Mouse (Mus musculus) midbrain, embryonic 10.5 days (tissue): ENCODE data around the gene Ebf1. TPM values are rescaled to one million over a fixed set of nuclear protein-coding genes. Genes with fewer than 3 reads are reported as not detected.

Experiments
- DNase-seq: peaks from one replicate; pipeline ENCODE4 v3.0.0-alpha.2; 2017; ENCODE audit warnings: low spot score
- H3K27ac ChIP-seq: fragments of 300-500 bp; sonication (generic); replicated peaks from 2 replicates; pipeline ENCODE4 v1.5.1; 2016; ENCODE audit warnings: mild to moderate bottlenecking
- H3K27me3 ChIP-seq: fragments of 300-500 bp; sonication (generic); 2 replicates; pipeline ENCODE4 v1.6.1; 2016; ENCODE audit warnings: low read depth, mild to moderate bottlenecking; ENCODE audit not compliant: poor library complexity, severe bottlenecking
- H3K36me3 ChIP-seq: fragments of 300-500 bp; sonication (generic); 2 replicates; pipeline ENCODE4 v1.6.1; 2016; ENCODE audit warnings: mild to moderate bottlenecking, moderate library complexity
- H3K4me1 ChIP-seq: fragments of 300-500 bp; sonication (generic); 2 replicates; pipeline ENCODE4 v1.6.1; 2016
- H3K4me3 ChIP-seq: fragments of 300-500 bp; sonication (generic); 2 replicates; pipeline ENCODE4 v1.5.1; 2016; ENCODE audit warnings: mild to moderate bottlenecking, moderate library complexity
- H3K9me3 ChIP-seq: fragments of 300-500 bp; sonication (generic); replicated peaks from 2 replicates; pipeline ENCODE4 v1.6.1; 2016; ENCODE audit warnings: mild to moderate bottlenecking
- WGBS: fragments of 180-500 bp; shearing (Covaris S2); methylation state at CpG from one replicate; pipeline ENCODE4 v1.1.7; 2016; 5-methylcytosine and 5-hydroxymethylcytosine counted together
- polyA plus RNA-seq: library from polyadenylated mRNA; unstranded; fragments of >200 nt; fragmentation: Nextera tagmentation; extraction: Ambion mirVana; gene quantifications from 2 replicates; pipeline ENCODE4 v1.2.1, GENCODE M21; 2016

The Ebf1 gene
- polyA plus RNA-seq, 1 experiment from 2014 or later, result 31.8 TPM

DNA sequence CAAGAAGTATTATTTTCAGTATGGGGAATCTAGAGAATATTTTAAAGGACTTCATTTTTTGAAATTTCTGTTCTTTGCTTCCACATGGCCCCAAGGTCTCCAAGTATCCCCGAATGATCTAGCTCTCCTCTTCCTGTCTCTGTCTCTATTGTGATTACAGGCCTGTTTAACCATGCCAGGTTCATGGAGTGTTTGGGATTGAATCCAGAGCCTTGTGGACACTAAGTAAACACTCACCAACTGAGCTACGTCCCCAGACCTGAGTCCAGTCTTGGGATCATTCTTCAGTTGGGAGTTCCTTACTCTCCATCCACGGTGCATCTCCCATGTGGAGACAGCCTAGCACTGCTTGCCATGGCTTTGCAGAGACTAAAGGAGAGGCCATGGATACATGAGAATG is 178.7 kb downstream of the Ebf1 start:
- Histone ChIP-seq H3K9me3 (no peaks in the 10 kb centered on the region), H3K4me3 (no peak overlapping the region), H3K36me3 (no peaks in the 10 kb centered on the region), H3K4me1 (peaks cover 30% of the 10 kb centered on the region), H3K27ac (no peak overlapping the region), H3K27me3 (peaks cover 34% of the 10 kb centered on the region)
- DNase-seq, result no peak
- WGBS, result 90% methylated on average over 3 of the region's 3 CpGs

DNA sequence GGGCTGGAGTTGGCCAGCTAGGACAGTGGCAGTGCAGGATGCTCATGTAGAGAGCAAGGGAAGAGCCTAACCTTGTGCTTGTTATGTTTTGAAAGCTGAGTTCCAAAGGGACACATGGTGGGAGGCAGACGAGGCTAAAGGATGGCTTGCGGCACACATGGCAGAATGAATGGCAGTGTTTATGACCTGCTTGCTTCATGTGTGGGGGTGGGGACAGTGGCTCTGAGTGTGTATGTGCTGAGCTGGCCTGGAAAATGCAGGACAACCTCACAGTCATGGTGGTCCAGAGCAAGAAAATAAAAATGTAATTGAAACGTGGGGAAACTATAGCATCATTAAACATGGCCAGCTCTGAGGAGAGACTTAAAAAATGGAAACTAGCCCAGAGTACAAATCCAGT is 181.2 kb downstream of the Ebf1 start:
- no peak overlapping the region for H3K27ac ChIP-seq
- 74% methylated on average over 3 of the region's 3 CpGs for WGBS
- peaks cover 10% of the 10 kb centered on the region for H3K4me1 ChIP-seq
- no peak overlapping the region for H3K4me3 ChIP-seq
- H3K36me3 ChIP-seq, result no peaks in the 10 kb centered on the region
- peaks cover 23% of the 10 kb centered on the region for H3K27me3 ChIP-seq
- no peaks in the 10 kb centered on the region for H3K9me3 ChIP-seq
- DNase-seq, result no peak

DNA sequence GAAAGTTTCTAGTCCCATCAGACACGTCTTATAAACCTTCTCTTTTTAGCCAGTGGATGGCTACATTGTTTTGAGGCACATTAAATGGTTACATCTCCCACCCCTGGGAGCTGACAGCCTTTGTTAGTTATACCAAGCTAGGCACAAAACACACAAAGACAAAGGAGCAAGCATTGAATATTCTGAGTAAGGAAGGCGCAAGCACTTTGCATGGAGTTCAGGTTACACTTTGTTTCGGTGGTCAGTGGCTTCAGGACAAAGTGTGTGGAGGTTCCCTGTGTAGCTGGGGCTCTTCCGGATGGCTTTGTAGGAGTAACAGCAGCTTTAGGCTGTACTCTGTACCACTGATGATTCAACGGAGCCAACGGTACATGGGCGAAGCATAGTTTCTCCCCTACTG is 186.9 kb downstream of the Ebf1 start:
- Histone ChIP-seq H3K36me3 (no peaks in the 10 kb centered on the region), H3K4me3 (no peak overlapping the region), H3K4me1 (peaks cover 12% of the 10 kb centered on the region), H3K9me3 (no peaks in the 10 kb centered on the region), H3K27me3 (no peaks in the 10 kb centered on the region), H3K27ac (no peak overlapping the region)
- 79% methylated on average over 7 of the region's 7 CpGs for WGBS
- DNase-seq, result no peak

DNA sequence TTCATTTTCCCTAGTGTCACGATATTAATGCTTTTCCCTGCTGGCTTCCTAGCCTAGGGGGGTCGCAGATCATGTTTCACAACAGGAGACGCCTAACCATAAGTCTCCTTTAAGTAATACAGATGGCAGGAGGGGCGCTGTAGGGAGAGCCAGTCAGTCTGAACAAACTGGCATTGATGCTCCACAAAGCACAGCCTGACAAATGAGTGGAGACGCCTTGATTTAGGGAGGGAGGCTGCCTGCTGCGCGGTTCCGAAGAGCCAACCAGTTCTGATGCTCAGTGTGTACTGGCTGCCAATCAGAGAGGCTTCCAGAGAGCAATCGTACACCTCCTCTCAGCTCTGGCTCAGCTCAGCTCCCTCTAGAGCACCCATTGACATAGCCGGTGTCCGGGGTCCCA is 189.5 kb downstream of the Ebf1 start:
- H3K9me3 ChIP-seq, result no peaks in the 10 kb centered on the region
- no peaks in the 10 kb centered on the region for H3K36me3 ChIP-seq
- 23% methylated on average over 11 of the region's 11 CpGs for WGBS
- no peaks in the 10 kb centered on the region for H3K27me3 ChIP-seq
- H3K4me1 ChIP-seq, result peaks cover 8% of the 10 kb centered on the region
- no peak overlapping the region for H3K4me3 ChIP-seq
- peak overlapping the region; percentile 0; the same call in 1 of the 2 replicates for H3K27ac ChIP-seq
- no peak for DNase-seq

DNA sequence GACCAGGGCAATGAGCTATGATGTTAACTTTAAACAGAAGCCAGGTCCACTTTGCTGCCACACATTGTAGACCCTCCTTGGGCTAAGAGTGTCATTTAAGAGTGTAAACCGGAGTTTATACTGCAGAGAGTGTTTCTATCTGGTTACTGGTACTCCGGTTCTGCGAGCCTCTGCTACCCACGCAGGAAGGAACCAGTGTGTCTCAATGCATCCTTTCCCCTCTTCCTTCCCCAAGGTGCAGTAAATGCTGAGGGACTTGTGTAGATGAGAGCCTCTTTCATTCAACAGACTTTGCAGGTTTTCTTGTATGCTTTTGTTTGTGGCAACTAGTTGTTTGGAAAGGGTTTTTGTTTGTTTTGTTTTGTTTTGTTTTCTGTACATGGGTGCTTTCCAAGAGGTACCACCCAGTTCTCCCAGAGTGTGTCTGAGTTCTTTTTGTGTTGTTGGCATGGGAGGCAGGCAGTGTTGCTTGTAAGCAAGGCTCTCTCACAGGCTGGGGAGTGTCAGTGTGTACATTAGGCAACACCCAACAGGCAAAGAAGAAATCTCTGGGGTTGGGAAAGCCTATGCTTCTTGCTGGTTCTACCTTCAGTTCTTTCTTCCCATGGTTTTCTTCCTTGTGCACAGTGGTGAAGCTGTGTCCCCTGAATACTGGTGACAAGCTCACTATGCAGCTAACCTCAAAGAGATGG is 191.9 kb downstream of the Ebf1 start:
- WGBS, result 89% methylated on average over 4 of the region's 4 CpGs
- no peak for DNase-seq
- no peak overlapping the region for H3K27ac ChIP-seq
- H3K27me3 ChIP-seq, result no peaks in the 10 kb centered on the region
- peaks cover 8% of the 10 kb centered on the region for H3K4me1 ChIP-seq
- no peak overlapping the region for H3K4me3 ChIP-seq
- H3K9me3 ChIP-seq, result no peaks in the 10 kb centered on the region
- no peaks in the 10 kb centered on the region for H3K36me3 ChIP-seq

DNA sequence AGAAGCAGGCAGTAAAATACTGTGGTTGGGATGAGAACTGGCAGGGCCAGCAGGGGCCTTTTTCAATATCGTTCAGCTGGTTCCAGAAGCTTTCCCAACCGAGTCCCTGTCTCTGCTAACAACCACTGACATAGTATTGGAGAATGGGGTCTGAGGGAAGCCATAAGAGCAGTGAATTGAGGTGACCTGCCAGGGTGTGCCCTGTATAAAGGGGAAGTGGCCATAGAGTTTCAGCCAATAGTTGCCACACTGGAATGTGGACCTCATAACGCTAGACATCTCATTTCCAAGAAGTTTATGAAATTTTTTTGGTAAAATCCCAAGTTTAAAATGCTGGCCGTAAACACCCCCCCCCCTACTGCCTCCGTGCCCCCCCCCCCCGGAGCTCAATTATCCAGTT is 193.9 kb downstream of the Ebf1 start:
- no peaks in the 10 kb centered on the region for H3K36me3 ChIP-seq
- H3K4me3 ChIP-seq, result no peak overlapping the region
- no peak for DNase-seq
- no peaks in the 10 kb centered on the region for H3K9me3 ChIP-seq
- H3K27me3 ChIP-seq, result no peaks in the 10 kb centered on the region
- H3K4me1 ChIP-seq, result peaks cover 8% of the 10 kb centered on the region
- H3K27ac ChIP-seq, result no peak overlapping the region
- 76% methylated on average over 6 of the region's 6 CpGs for WGBS

DNA sequence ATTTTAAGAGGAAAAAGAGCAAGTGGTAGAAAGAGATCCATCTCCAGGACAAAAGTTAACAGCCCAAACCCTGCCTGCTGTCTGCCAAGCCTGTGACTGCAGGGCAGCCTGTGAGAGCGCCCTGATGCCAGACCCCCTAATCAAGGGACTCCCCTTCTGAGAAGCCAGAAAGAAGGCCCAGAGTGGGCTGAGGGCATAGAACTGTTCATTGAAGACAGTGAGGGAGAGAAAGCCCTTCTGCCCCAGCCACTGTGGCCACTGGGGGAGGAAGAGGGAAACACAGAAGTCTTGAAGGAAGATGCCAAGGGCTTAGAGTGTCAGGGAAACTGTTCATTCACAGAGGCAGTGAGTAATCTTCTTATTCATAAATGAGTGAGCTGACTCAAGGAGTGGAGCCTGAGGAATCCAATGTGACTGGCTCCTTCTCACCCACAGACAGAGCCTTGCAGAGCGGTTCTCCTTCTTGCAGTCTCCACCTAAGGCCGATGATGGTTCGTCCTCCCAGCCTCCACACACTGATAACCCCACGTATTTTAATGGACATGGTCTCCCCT is 195.2 kb downstream of the Ebf1 start:
- Histone ChIP-seq H3K27me3 (no peaks in the 10 kb centered on the region), H3K36me3 (no peaks in the 10 kb centered on the region), H3K27ac (no peak overlapping the region), H3K4me3 (no peak overlapping the region), H3K9me3 (no peaks in the 10 kb centered on the region), H3K4me1 (no peaks in the 10 kb centered on the region)
- WGBS, result 88% methylated on average over 5 of the region's 5 CpGs
- no peak for DNase-seq

DNA sequence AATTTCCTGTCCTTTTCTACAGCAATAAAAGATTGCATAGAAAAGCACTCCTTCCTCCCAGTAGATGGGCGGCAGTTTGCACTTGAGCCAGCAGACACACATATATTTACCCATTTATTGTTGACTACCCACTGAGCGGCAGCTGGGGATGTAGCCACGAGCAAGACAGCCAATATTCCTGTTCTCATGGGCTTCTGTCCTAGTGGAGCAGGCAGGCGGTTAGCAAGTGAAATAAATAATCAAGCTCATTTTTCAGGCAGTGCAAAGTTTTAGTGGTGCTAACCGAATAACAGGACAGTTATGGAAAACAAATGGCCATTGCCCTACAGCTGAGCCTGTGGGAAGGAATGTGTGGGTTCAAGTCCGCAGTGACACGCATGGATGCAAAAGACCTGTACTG is 196.4 kb downstream of the Ebf1 start:
- Histone ChIP-seq H3K4me1 (no peaks in the 10 kb centered on the region), H3K9me3 (no peaks in the 10 kb centered on the region), H3K27me3 (no peaks in the 10 kb centered on the region), H3K36me3 (no peaks in the 10 kb centered on the region), H3K27ac (no peak overlapping the region), H3K4me3 (no peak overlapping the region)
- no peak for DNase-seq
- 90% methylated on average over 7 of the region's 7 CpGs for WGBS

DNA sequence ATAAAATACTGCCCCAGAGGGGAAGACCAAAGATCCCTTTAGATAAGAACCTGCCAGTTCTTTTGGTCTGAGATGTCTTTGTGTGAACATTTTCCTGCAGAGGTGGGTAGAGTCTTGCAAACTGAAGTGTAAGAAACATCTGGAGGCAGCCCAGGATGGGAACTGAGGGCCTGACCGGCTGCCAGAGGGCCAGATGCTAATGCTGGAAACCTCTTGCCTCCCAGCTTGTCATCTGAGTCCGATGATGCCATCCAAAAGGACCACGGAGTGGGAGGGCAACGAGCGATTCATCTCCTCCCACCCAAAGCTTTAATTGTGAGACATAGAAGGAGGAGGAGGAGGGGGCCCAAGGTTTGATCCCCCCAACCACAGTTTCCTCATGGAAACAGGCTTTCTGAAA is 197.7 kb downstream of the Ebf1 start:
- 88% methylated on average over 5 of the region's 5 CpGs for WGBS

DNA sequence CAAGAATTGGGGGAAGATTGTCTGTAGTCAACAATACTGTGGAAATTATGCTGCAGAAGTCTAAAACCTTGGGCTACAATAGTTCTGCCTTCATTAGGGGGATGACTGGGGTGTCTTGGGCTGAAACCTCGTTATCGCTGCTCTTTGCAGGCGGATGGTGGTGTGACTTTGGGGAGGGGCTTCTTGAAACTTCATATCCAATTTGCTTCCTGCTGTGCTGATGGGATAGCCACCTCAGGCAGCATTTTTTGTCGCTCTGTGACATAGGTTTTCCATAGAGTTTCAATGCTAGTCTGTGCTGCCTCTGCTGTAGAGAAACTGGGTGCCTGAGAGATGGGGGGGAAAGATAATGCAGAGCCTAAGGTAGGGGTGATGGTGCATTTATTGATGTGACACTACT is 198.9 kb downstream of the Ebf1 start:
- no peak overlapping the region for H3K27ac ChIP-seq
- H3K9me3 ChIP-seq, result no peaks in the 10 kb centered on the region
- 76% methylated on average over 4 of the region's 4 CpGs for WGBS
- no peak overlapping the region for H3K4me3 ChIP-seq
- no peaks in the 10 kb centered on the region for H3K36me3 ChIP-seq
- peaks cover 1% of the 10 kb centered on the region; the same call in 1 of the 2 replicates for H3K4me1 ChIP-seq
- no peak for DNase-seq
- no peaks in the 10 kb centered on the region for H3K27me3 ChIP-seq

More for the DNA sequence above, 197.7 kb downstream of the Ebf1 start:
- Histone ChIP-seq H3K36me3 (no peaks in the 10 kb centered on the region), H3K4me3 (no peak overlapping the region), H3K27ac (no peak overlapping the region), H3K27me3 (no peaks in the 10 kb centered on the region), H3K4me1 (no peaks in the 10 kb centered on the region), H3K9me3 (no peaks in the 10 kb centered on the region)
- no peak for DNase-seq

DNA sequence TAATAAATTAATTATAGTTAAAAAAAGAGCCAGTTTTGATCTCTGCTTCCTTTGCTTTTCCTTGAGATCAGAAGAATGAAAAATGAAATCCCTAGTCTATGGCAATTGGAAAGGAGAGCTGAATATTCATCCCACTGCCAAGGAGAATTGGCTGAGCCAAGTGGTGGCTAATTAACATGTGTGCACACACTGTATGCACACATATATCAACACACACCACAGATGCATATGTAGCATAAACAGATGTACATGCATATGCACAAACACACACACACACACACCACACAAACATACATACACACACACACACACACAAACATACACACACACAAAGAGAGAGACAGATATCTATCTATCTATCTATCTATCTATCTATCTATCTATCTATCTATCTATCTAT is 205.2 kb downstream of the Ebf1 start:
- H3K27ac ChIP-seq, result no peak overlapping the region
- no peaks in the 10 kb centered on the region for H3K36me3 ChIP-seq
- no peaks in the 10 kb centered on the region for H3K9me3 ChIP-seq
- H3K4me1 ChIP-seq, result peaks cover 8% of the 10 kb centered on the region
- H3K4me3 ChIP-seq, result no peak overlapping the region
- no peak for DNase-seq
- no peaks in the 10 kb centered on the region for H3K27me3 ChIP-seq

DNA sequence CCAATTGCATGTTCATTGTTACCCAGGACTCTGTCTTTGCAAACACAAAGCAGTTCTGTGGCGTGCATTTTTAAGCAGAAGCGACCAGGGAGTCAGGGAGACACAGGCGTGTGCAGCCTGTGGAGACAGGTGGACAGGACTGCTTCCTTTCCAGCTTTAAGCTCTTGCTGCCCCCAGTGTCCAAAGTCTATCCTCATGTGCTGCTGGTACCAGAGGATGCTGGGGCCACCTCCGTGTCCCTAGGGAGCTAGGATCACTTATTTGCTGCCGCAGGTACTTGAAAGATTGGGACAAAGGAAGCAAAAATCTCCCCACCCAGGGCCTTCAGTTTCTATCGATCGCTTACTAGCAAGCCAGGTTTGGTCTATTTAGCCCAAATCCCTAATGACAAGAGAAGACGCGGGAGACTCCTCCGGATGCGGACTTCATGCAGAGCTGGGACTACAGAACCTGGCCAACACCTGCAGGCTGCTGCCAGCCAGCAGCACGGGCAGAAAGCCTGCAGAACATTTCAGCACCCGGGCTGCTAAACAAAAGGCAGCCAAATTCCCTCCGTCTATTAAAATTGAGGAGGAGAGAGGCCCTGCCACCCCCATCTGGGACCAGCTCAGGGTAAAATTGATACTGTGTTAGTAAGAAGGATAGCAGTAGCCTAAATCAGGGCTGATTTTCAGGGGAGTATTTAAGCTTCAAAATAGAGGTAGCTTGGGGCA is 215.3 kb downstream of the Ebf1 start:
- peak; percentile 26 for DNase-seq

DNA sequence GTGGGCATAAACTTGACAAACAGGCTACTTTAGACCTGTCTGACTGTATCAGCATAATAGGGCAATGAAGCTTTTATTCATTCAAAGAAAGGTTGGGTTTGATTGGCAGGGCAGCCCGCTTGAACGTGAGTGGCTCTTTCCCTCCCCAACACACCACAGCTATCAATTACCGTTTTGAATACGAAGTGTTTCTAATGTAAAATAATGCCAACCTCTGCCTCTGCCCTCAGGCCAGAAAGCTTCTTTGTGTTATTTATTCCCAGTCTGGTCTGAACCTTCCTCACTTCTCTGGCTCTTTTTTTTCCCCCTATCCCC is 215.8 kb downstream of the Ebf1 start:
- Histone ChIP-seq H3K27ac (peak overlapping the region; percentile 78), H3K4me3 (peak overlapping the region; percentile 36)

More for the DNA sequence above, 215.3 kb downstream of the Ebf1 start:
- Histone ChIP-seq H3K27me3 (peaks cover 48% of the 10 kb centered on the region), H3K4me3 (peak overlapping the region; percentile 36), H3K9me3 (no peaks in the 10 kb centered on the region), H3K4me1 (peaks cover 41% of the 10 kb centered on the region), H3K36me3 (no peaks in the 10 kb centered on the region), H3K27ac (peak overlapping the region; percentile 78)
- WGBS, result 5% methylated on average over 14 of the region's 14 CpGs

More for the DNA sequence above, 215.8 kb downstream of the Ebf1 start:
- Histone ChIP-seq H3K27me3 (peaks cover 48% of the 10 kb centered on the region), H3K9me3 (no peaks in the 10 kb centered on the region), H3K36me3 (no peaks in the 10 kb centered on the region), H3K4me1 (peaks cover 41% of the 10 kb centered on the region)
- no peak for DNase-seq
- WGBS, result 3% methylated on average over 4 of the region's 4 CpGs
